Mouse (Mus musculus) T-helper 2 cell (primary cell): ENCODE data around the gene Ttbk1.
"Not testable (repeated sequence)": the region's sequence is repeated elsewhere in the genome, so short reads cannot be mapped to it uniquely, and the experiment has no call there.

Experiments
- in situ Hi-C: fragments of 300-600 bp; cut with MboI, MseI; formaldehyde crosslinking; loops from one replicate; pipeline ENCODE4 v1.15.1; 2025; ENCODE audit warnings: high pct_unique_total_duplicates

Ttbk1 gene

GRCm38 (mm10) chr17:46487431-46487830, at the start of gene Ttbk1:
Ttbk1 (minus strand) TSS chr17:46487675.
- in situ Hi-C loops: loop anchor here (10.0 kb wide), 2 partner anchors 57 to 1793 kb away; partner anchors contain the start of gene Cul9

GRCm38 (mm10) chr17:46525579-46526307, 38.3 kb upstream of the Ttbk1 start:
- in situ Hi-C loops: no loop called here

- in situ Hi-C loops: no loop called here
These were observed 37.6 kb upstream of the Ttbk1 start for GRCm38 (mm10) chr17:46525065-46525464.

- in situ Hi-C loops: no loop called here
These were observed 34.6 kb upstream of the Ttbk1 start for GRCm38 (mm10) chr17:46521963-46522668.

GRCm38 (mm10) chr17:46521174-46521573, 33.7 kb upstream of the Ttbk1 start:
- in situ Hi-C loops: no loop called here

GRCm38 (mm10) chr17:46520385-46520979, 33.0 kb upstream of the Ttbk1 start:
- in situ Hi-C loops: no loop called here

- in situ Hi-C loops: no loop called here
These were observed 32.5 kb upstream of the Ttbk1 start for GRCm38 (mm10) chr17:46519971-46520370.

- in situ Hi-C loops: no loop called here
These were observed 25.9 kb upstream of the Ttbk1 start for GRCm38 (mm10) chr17:46513329-46513728.

- in situ Hi-C loops: no loop called here
These were observed 23.7 kb upstream of the Ttbk1 start for GRCm38 (mm10) chr17:46511059-46511710.

- in situ Hi-C loops: loop anchor here (5.0 kb wide), 2 partner anchors 37 to 68 kb away; partner anchors contain the start of gene Slc22a7
These were observed 18.1 kb upstream of the Ttbk1 start for GRCm38 (mm10) chr17:46505617-46506016.

GRCm38 (mm10) chr17:46503847-46504638, 16.6 kb upstream of the Ttbk1 start:
- in situ Hi-C loops: no loop called here

GRCm38 (mm10) chr17:46502775-46503174, 15.3 kb upstream of the Ttbk1 start:
- in situ Hi-C loops: no loop called here

- in situ Hi-C loops: no loop called here
These were observed 10.5 kb upstream of the Ttbk1 start for GRCm38 (mm10) chr17:46497956-46498355.

- in situ Hi-C loops: no loop called here
These were observed 9.4 kb upstream of the Ttbk1 start, which contains the start of gene Dnph1 for GRCm38 (mm10) chr17:46496623-46497434. Dnph1 (plus strand) TSS chr17:46496711.

GRCm38 (mm10) chr17:46496081-46496480, 8.6 kb upstream of the Ttbk1 start:
- in situ Hi-C loops: not testable (repeated sequence)

- in situ Hi-C loops: no loop called here
These were observed 8.0 kb upstream of the Ttbk1 start for GRCm38 (mm10) chr17:46495486-46495885.

- in situ Hi-C loops: loop anchor here (10.0 kb wide), 2 partner anchors 58 to 1792 kb away; partner anchors contain the start of gene Cul9
These were observed 480 bp downstream of the Ttbk1 start for GRCm38 (mm10) chr17:46486995-46487394.

- in situ Hi-C loops: loop anchor here (10.0 kb wide), 2 partner anchors 60 to 1790 kb away; partner anchors contain the start of gene Cul9
These were observed 3.0 kb downstream of the Ttbk1 start for GRCm38 (mm10) chr17:46484461-46484875.

- in situ Hi-C loops: loop anchor here (10.0 kb wide), 2 partner anchors 61 to 1789 kb away; partner anchors contain the start of gene Cul9
These were observed 3.4 kb downstream of the Ttbk1 start for GRCm38 (mm10) chr17:46484021-46484431.

- in situ Hi-C loops: loop anchor here (10.0 kb wide), 2 partner anchors 61 to 1789 kb away; partner anchors contain the start of gene Cul9
These were observed 3.9 kb downstream of the Ttbk1 start for GRCm38 (mm10) chr17:46483561-46484001.
